Mouse (Mus musculus): ENCODE measurements around the gene Trip10. TPM values are rescaled to one million over a fixed set of nuclear protein-coding genes. Genes with fewer than 3 reads are reported as not detected.

Gene Trip10
- total and polyA plus RNA-seq, 3 experiments, result 21.5 to 40.0 (median 22.9) TPM

- H3K27ac ChIP-seq (ENCODE audit: insufficient read depth, low read depth), result no peak overlapping the region
- in situ Hi-C loops (cut with MboI; ENCODE audit: low pct_ligation_motif_present, low pct_unique_long_range_greater_than_20kb, low sequenced_read_pairs), result loop anchor here (10.0 kb wide), 1 partner anchor 89 kb away; no protein-coding TSS in a partner anchor
- no peaks in the 10 kb centered on the region for H3K27me3 ChIP-seq (replicated peaks)
- H3K79me2 ChIP-seq (replicated peaks; ENCODE audit: control insufficient read depth, extremely low read depth, insufficient read depth, poor library complexity, severe bottlenecking), result no peaks in the 10 kb centered on the region; the same call in 1 of the 2 replicates
- no peak for TF ChIP-seq CHD1 (IDR thresholded peaks at IDR 0.05; ENCODE audit: low read depth, low read length)
- no peak for TF ChIP-seq TBP (conservative IDR thresholded peaks at IDR 0.05; ENCODE audit: low read depth, low read length)
- TF ChIP-seq BHLHE40 (IDR thresholded peaks at IDR 0.05; ENCODE audit: low read depth, low read length), result no peak
- TF ChIP-seq ZMIZ1 (IDR thresholded peaks at IDR 0.05; ENCODE audit: low read depth, low read length), result no peak
- TF ChIP-seq HCFC1 (IDR thresholded peaks at IDR 0.05; ENCODE audit: low read depth, low read length), result no peak
- dilution Hi-C loops (cut with MboI; ENCODE audit: extremely low pct_ligation_motif_present, extremely low pct_unique_long_range_greater_than_20kb, low sequenced_read_pairs), result no loop called here
- H3K4me1 ChIP-seq (ENCODE audit: control insufficient read depth in 1 of 2, insufficient read depth in 2 of 2), result peaks cover 13 to 25% of the 10 kb centered on the region in 2 experiments
- H3K4me2 ChIP-seq (ENCODE audit: insufficient read depth, low read depth, poor library complexity, severe bottlenecking), result no peak overlapping the region
- H3K4me3 ChIP-seq (replicated peaks in 1 of 3; ENCODE audit: low read depth in 2 of 3, low read length in 2 of 3, poor library complexity in 1 of 3), result no peak overlapping the region
- no peak overlapping the region for H3K9ac ChIP-seq (ENCODE audit: insufficient read depth, low read depth)
- peaks cover 35 to 45% of the 10 kb centered on the region in 2 experiments for H3K36me3 ChIP-seq (replicated peaks in 1 of 2; ENCODE audit: control insufficient read depth in 1 of 2, insufficient read depth in 1 of 2, low read length in 1 of 2)
- H3K9me3 ChIP-seq (replicated peaks; ENCODE audit: low read length), result no peaks in the 10 kb centered on the region
- DNase-seq (ENCODE audit: extremely low read depth), result no peak
These were observed 3.8 kb upstream of the Trip10 start for GRCm38 (mm10) chr17:57245311-57245929.

DNA sequence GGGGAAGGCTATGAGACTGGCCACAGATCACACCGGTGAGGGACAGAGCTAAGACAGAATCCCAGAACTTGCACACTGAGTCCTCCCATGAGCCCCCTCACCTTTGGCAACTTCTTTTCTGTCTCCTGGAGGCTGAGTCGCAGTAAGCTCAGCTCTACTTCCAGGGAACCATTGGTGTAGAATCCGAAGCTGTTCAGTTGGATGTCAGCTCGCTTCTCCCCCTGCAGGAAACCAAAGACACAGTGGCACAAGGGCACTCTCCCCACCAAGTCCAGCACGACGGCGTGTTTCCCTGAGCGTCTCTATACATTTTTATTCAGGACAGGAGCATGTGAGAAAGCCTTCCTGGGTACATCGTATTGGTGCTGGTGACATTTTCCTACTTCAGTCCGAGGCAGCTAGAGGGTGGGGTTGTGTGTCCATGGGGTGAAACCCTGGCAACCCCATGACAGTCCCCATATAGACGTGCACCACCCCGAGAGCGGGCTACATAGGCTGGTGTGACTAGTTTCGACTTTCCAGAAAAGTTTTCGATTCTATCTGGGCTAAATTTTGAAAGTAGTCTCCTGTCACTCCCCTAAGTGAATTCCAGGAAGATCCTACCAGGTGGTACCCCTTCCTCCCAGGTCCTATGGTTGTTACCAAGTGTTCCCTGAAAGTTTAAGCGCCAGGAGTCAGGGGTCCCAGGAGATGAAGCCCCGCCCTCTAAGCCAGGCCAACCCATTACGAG is 2.4 kb upstream of the Trip10 start:
- H3K4me1 ChIP-seq (ENCODE audit: control insufficient read depth in 1 of 2, insufficient read depth in 2 of 2), result peaks cover 16 to 38% of the 10 kb centered on the region in 2 experiments

More for the DNA sequence above, 2.4 kb upstream of the Trip10 start:
- in situ Hi-C loops (cut with MboI; ENCODE audit: low pct_ligation_motif_present, low pct_unique_long_range_greater_than_20kb, low sequenced_read_pairs) (loop anchor here (10.0 kb wide), 1 partner anchor 88 kb away; no protein-coding TSS in a partner anchor), dilution Hi-C loops (cut with MboI; ENCODE audit: extremely low pct_ligation_motif_present, extremely low pct_unique_long_range_greater_than_20kb, low sequenced_read_pairs) (no loop called here)
- Histone ChIP-seq H3K79me2 (replicated peaks; ENCODE audit: control insufficient read depth, extremely low read depth, insufficient read depth, poor library complexity, severe bottlenecking) (no peaks in the 10 kb centered on the region; the same call in 1 of the 2 replicates), H3K9me3 (replicated peaks; ENCODE audit: low read length) (no peaks in the 10 kb centered on the region), H3K27me3 (replicated peaks) (no peaks in the 10 kb centered on the region), H3K9ac (ENCODE audit: insufficient read depth, low read depth) (peak overlapping the region; percentile 45), H3K27ac (ENCODE audit: insufficient read depth, low read depth) (no peak overlapping the region), H3K4me3 (replicated peaks in 1 of 3; ENCODE audit: low read depth in 2 of 3, low read length in 2 of 3, poor library complexity in 1 of 3) (peak overlapping the region; percentile 78 to 96 (median 87)), H3K4me2 (ENCODE audit: insufficient read depth, low read depth, poor library complexity, severe bottlenecking) (peak overlapping the region; percentile 92), H3K36me3 (replicated peaks in 1 of 2; ENCODE audit: control insufficient read depth in 1 of 2, insufficient read depth in 1 of 2, low read length in 1 of 2) (peaks cover 31 to 48% of the 10 kb centered on the region in 2 experiments)
- TF ChIP-seq MYC (IDR thresholded peaks at IDR 0.05; ENCODE audit: low read depth, low read length) (no peak), POLR2A (IDR thresholded peaks at IDR 0.05; ENCODE audit: low read depth, low read length) (no peak), JUND (conservative IDR thresholded peaks at IDR 0.05; ENCODE audit: low read depth, low read length) (no peak), NRF1 (IDR thresholded peaks at IDR 0.05; ENCODE audit: low read depth, low read length) (no peak), MAZ (IDR thresholded peaks at IDR 0.05; ENCODE audit: low read depth, low read length) (no peak), ZC3H11A (IDR thresholded peaks at IDR 0.05; ENCODE audit: low read depth, low read length) (no peak), CHD1 (IDR thresholded peaks at IDR 0.05; ENCODE audit: low read depth, low read length) (0 out of 2 replicates have a peak, but pooled peaks have one; percentile 2), SMC3 (IDR thresholded peaks at IDR 0.05; ENCODE audit: low read depth, low read length) (peak; percentile 7; the same call in 1 of the 2 replicates), RAD21 (IDR thresholded peaks at IDR 0.05; ENCODE audit: low read depth, low read length) (peak; percentile 1), MXI1 (IDR thresholded peaks at IDR 0.05; ENCODE audit: low read depth, low read length) (peak; percentile 66; the same call in 1 of the 2 replicates), CTCF (conservative IDR thresholded peaks at IDR 0.05 in 1 of 2, IDR thresholded peaks at IDR 0.05 in 1 of 2; ENCODE audit: low read depth in 2 of 2, low read length in 2 of 2) (peak in 1 of 2 experiments; percentile 26; a peak in 1 of 4 replicates)
- DNase-seq (ENCODE audit: extremely low read depth), result peak; percentile 22
